Mouse (Mus musculus): ENCODE measurements around the gene Cyb5d1.

- TF ChIP-seq CTCF (IDR thresholded peaks at IDR 0.05; ENCODE audit: control insufficient read depth, insufficient read depth, low read length) (no peak), POLR2A (IDR thresholded peaks at IDR 0.05; ENCODE audit: borderline replicate concordance, control insufficient read depth, low read depth, low read length) (no peak)
Measured at GRCm38 (mm10) chr11:69426246-69426645, 30.8 kb upstream of the Cyb5d1 start.

Data from bone marrow, adult 2 months (tissue).